Mouse (Mus musculus) forebrain, embryonic 11.5 days (tissue): ENCODE results near the gene Dab2ip. TPM values are rescaled to one million over a fixed set of nuclear protein-coding genes. Genes with fewer than 3 reads are reported as not detected.

Source experiments
- ATAC-seq: fragments of 200-750 bp; cut with Nextera tagmentation; replicated peaks from 2 replicates; pipeline ENCODE4 v1.8.0; 2017; ENCODE audit warnings: moderate TSS enrichment; ENCODE audit not compliant: low FRiP score
- DNase-seq: peaks from one replicate; pipeline ENCODE4 v3.0.0-alpha.2; 2017; ENCODE audit warnings: low spot score
- H3K27ac ChIP-seq: fragments of 300-500 bp; sonication (generic); 2 replicates; pipeline ENCODE4 v1.5.1; 2014; ENCODE audit warnings: low read depth, low read length
- H3K27me3 ChIP-seq: fragments of 300-500 bp; sonication (generic); 2 replicates; pipeline ENCODE4 v1.6.1; 2014; ENCODE audit warnings: mild to moderate bottlenecking, low read length, mixed read lengths; ENCODE audit not compliant: control insufficient read depth, insufficient read depth
- H3K36me3 ChIP-seq: fragments of 300-500 bp; sonication (generic); 2 replicates; pipeline ENCODE4 v1.6.1; 2014; ENCODE audit warnings: mild to moderate bottlenecking, low read length, moderate library complexity, mixed read lengths; ENCODE audit not compliant: control insufficient read depth, insufficient read depth
- H3K4me1 ChIP-seq: fragments of 300-500 bp; sonication (generic); replicated peaks from 2 replicates; pipeline ENCODE4 v1.6.1; 2014; ENCODE audit warnings: low read length, mixed read lengths; ENCODE audit not compliant: control insufficient read depth, insufficient read depth
- H3K4me2 ChIP-seq: fragments of 300-500 bp; sonication (generic); 2 replicates; pipeline ENCODE4 v1.6.1; 2014; ENCODE audit warnings: low read depth, mild to moderate bottlenecking, low read length, moderate library complexity, mixed read lengths; ENCODE audit not compliant: severe bottlenecking
- H3K4me3 ChIP-seq: fragments of 300-500 bp; sonication (generic); 2 replicates; pipeline ENCODE4 v1.5.1; 2014; ENCODE audit warnings: low read depth, low read length
- H3K9ac ChIP-seq: fragments of 300-500 bp; sonication (generic); 2 replicates; pipeline ENCODE4 v1.6.1; 2014; ENCODE audit warnings: low read length
- H3K9me3 ChIP-seq: fragments of 300-500 bp; sonication (generic); 2 replicates; pipeline ENCODE4 v1.6.1; 2016; ENCODE audit warnings: low read length, mixed read lengths; ENCODE audit not compliant: control insufficient read depth
- WGBS: fragments of 180-500 bp; shearing (Covaris S2); extraction: QIAGEN DNeasy Blood & Tissue Kit; methylation state at CpG from one replicate; pipeline ENCODE4 v1.1.7; 2014; 5-methylcytosine and 5-hydroxymethylcytosine counted together
- polyA plus RNA-seq: library from polyadenylated mRNA; unstranded; fragments of >200 nt; fragmentation: Nextera tagmentation; extraction: Ambion mirVana; gene quantifications from 2 replicates; pipeline ENCODE4 v1.2.1, GENCODE M21; 2014

The Dab2ip gene
- polyA plus RNA-seq, 1 experiment from 2014 or later = 51.5 TPM

DNA sequence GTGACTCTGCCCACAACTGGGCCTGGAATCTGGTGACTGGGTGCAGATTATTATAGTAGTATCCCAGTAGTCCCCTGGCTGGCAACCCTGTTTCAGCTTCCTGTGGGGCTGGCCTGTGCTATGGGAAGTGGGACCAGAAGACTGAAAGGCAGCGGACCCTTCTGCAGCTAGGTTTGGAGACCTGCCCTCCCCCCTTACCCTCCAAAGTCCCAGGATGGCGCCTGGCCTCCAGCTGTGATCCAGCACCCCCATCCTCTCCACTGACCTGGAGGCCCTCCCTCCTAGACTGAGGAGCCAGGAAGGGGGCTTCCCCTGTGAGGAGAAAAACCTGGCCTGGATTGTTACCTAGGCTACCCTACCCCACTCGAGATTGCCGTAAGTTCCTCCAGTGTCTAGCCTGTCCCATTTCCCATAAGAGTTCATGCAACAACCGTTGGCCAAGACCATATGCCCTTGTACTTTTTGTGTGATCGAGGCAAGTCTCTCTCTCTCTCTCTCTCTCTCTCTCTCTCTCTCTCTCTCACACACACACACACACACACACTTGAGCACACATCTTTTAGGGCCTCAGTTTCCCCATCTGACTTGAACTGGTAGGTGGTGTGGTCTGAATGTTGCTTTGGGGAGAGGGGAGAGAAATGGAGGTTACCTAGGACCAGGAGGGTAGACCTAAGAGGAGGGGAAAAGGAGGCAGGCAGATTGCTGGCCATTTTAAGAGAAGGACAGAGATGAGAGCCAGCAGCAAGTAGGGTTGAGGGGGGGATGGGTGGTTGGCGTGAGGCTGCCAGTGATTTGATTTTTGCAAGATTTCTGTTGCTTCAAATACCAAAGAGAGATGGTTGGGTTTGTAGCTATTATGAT, 62.5 kb downstream of the Dab2ip start:
- H3K9me3 ChIP-seq = no peaks in the 10 kb centered on the region
- H3K27ac ChIP-seq = no peak overlapping the region
- DNase-seq (peak; percentile 68), ATAC-seq (peak; percentile 62)
- H3K9ac ChIP-seq = no peak overlapping the region
- peaks cover 28% of the 10 kb centered on the region for H3K4me1 ChIP-seq
- 0 out of 2 replicates have a peak overlapping the region, but pooled peaks have one; percentile 12 for H3K4me3 ChIP-seq
- 18% methylated on average over 7 of the region's 7 CpGs for WGBS
- no peaks in the 10 kb centered on the region for H3K36me3 ChIP-seq
- H3K27me3 ChIP-seq = no peaks in the 10 kb centered on the region
- H3K4me2 ChIP-seq = peak overlapping the region; percentile 38

DNA sequence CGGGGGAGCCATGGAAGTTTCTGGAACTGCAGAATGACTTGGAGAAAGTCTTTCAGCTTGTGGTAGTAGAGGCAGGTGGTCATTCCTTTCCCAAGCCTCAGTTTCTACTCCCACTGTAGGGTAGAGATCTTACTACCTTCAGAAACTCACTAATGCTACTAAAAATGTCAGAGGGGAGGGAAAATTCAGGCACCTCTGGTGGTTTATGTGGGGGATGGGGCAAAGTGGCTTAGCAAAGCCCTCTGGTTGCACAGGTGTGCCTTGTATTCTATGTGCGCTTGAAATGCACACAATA, 63.1 kb downstream of the Dab2ip start:
- Histone ChIP-seq H3K4me3 (no peak overlapping the region), H3K4me2 (no peak overlapping the region), H3K4me1 (peaks cover 28% of the 10 kb centered on the region), H3K27ac (no peak overlapping the region), H3K9ac (no peak overlapping the region), H3K27me3 (no peaks in the 10 kb centered on the region), H3K36me3 (no peaks in the 10 kb centered on the region), H3K9me3 (no peaks in the 10 kb centered on the region)
- no peak for ATAC-seq
- 80% methylated on average over 2 of the region's 2 CpGs for WGBS
- no peak for DNase-seq

DNA sequence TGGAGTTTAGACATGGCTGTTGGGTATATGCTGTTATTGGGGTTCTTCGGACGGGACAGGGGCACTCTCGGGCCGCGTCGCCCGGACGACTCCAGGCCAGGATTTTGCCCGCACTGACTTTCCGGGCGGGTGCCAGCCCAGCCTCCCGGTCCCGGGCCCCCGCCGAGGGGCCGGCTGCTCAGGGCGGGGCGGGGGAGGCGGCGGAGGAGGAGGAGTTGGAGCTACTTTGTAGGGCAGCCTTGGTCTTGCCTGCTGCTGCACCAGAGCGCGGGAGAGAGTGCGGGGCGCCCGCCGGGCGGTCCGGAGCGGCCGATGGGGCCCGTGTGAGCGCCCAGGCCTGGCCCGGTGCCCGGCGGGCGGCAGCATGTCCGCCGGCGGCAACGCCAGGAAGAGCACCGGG, 63.7 kb downstream of the Dab2ip start:
- Histone ChIP-seq H3K36me3 (no peaks in the 10 kb centered on the region), H3K27me3 (no peaks in the 10 kb centered on the region), H3K4me3 (peak overlapping the region; percentile 72), H3K4me1 (peaks cover 28% of the 10 kb centered on the region), H3K9me3 (no peaks in the 10 kb centered on the region), H3K4me2 (peak overlapping the region; percentile 88), H3K27ac (no peak overlapping the region), H3K9ac (peak overlapping the region; percentile 90)
- 3% methylated on average over 37 of the region's 41 CpGs for WGBS
- DNase-seq (peak; percentile 91), ATAC-seq (peak; percentile 85)

DNA sequence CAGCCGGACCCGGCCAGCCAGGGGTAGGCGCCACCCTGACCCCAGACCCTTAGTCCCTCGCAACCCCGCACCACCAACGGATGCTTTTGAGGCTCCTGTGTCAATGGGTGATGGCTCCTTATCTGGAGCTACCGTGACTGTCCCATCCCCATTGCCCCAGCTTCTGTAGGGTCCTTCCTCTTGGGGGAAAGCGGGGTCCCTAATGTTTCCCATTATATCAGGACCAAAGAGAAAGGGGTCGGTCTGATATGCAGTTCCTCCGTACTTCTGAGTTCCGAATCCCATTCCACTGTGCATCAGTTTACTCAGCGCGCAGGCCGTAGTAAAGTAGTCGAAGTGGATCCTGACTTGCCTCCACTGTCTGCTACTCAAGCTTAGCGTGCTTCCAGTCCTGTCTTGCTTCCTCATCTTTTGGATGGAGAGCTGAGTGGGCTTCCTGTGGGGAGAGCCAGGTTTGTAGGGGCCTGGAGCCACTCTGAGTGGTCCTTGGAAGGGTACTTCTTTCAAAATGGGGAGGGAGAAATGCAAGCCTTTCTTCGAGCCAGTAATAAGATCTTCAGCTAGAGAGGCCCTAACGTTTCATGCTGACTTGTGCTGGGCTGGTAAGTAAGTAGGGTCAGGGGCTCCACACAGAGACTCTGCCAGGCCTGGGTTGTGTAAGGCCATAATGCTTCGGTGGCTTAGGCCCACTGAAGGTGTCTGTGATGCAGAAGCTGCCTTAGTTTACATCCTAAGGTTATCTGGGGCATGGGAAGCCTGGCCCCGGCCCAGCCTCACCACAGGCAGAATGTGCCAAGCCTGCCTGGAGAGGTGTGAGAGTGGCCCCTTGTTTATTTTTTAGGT, 64.4 kb downstream of the Dab2ip start:
- DNase-seq (no peak), ATAC-seq (no peak)
- Histone ChIP-seq H3K4me1 (peaks cover 28% of the 10 kb centered on the region), H3K36me3 (no peaks in the 10 kb centered on the region), H3K9me3 (no peaks in the 10 kb centered on the region), H3K27me3 (no peaks in the 10 kb centered on the region), H3K4me2 (peak overlapping the region; percentile 88), H3K9ac (peak overlapping the region; percentile 90), H3K27ac (peak overlapping the region; percentile 18; the same call in 1 of the 2 replicates), H3K4me3 (peak overlapping the region; percentile 72)
- WGBS = 5% methylated on average over 20 of the region's 20 CpGs

DNA sequence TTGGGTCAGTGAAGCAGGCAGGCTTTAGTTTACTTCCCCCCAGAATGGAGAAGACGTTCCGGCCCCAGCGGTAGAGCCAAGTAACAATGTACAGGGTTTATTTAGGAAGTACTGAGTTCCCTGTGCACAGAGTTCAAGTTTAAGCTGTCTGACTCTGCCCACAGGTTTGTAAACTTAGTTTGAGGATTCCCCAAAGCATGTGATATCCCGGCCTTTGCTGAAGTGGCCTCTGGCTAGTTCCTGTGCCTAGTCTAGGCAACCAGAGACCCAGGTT, 65.0 kb downstream of the Dab2ip start:
- Histone ChIP-seq H3K9ac (peak overlapping the region; percentile 90), H3K4me1 (peaks cover 28% of the 10 kb centered on the region), H3K36me3 (no peaks in the 10 kb centered on the region), H3K4me3 (peak overlapping the region; percentile 72), H3K9me3 (no peaks in the 10 kb centered on the region), H3K4me2 (peak overlapping the region; percentile 88), H3K27me3 (no peaks in the 10 kb centered on the region), H3K27ac (no peak overlapping the region)
- DNase-seq = no peak
- ATAC-seq = no peak
- 40% methylated on average over 4 of the region's 4 CpGs for WGBS

DNA sequence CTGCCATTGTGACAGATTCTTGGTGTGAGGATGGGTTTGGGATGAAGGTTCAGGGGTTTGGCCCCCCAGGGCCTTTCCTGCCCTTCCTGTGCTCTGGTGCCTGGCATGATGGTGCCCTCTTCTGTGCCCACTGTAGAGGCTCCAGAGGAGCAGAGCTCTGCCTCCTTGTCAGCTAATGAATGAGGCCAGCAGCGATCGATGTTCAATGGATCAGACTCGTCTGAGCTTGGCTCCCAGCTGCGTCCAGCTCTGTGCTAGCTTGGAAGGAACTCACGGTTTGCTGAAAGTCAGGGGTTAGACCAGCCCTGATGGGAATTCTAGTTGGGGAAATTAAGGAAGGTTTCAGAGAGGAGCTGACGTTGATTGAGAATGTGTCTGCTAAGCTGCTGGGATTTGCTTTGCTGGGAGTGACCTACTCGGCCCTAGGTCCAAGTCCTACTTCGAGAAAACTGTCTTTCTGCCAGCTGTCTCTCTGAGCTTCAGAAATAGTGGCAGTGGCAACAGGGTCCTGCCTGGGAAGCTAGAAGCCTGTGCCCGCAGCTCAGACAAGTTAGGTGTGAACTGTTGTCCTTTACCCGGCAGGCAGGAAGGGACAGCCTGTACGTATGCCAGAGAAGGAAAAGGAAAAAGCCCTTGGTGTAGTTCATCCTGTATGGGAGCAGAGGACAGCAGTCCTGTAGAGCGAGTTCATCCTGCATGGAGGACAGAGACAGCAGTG, 65.5 kb downstream of the Dab2ip start:
- no peak for DNase-seq
- H3K9ac ChIP-seq = peak overlapping the region; percentile 90
- no peaks in the 10 kb centered on the region for H3K36me3 ChIP-seq
- WGBS = 49% methylated on average over 12 of the region's 12 CpGs
- peak overlapping the region; percentile 88 for H3K4me2 ChIP-seq
- no peaks in the 10 kb centered on the region for H3K9me3 ChIP-seq
- no peaks in the 10 kb centered on the region for H3K27me3 ChIP-seq
- H3K4me3 ChIP-seq = peak overlapping the region; percentile 72; the same call in 1 of the 2 replicates
- peaks cover 28% of the 10 kb centered on the region for H3K4me1 ChIP-seq
- H3K27ac ChIP-seq = no peak overlapping the region
- ATAC-seq = no peak

DNA sequence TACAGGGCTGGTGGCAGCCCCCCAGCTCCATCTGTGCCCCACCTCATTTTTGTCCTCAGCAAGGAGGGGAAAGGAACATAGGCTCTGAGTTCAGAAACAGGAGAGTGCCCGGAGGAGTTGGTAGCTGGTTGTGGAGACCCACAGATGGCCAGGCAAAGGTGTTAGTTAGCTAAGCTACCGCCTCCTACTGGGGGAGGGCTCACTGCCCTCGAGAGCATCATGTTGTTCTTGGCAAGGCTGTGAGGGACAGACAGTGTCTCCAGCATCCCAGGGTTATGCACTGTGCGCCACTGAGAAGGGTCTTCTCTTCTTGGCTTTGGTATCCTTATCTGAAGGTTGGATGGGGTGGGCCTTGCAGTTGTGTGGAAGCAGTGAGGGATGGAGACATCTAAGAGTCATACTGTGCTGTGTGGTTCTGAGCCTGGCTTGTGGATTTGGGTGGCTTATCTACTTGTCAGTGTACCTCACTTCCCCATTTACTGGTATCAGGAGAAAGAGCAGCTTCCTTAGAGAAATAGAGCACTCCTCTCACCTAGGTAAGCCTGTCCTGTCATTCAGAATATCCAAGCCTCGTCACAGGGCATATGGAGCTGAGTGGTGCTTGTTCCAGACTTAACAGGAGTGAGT, 66.4 kb downstream of the Dab2ip start:
- no peaks in the 10 kb centered on the region for H3K36me3 ChIP-seq
- H3K4me3 ChIP-seq = no peak overlapping the region
- H3K9me3 ChIP-seq = no peaks in the 10 kb centered on the region
- DNase-seq (no peak), ATAC-seq (no peak)
- no peaks in the 10 kb centered on the region for H3K27me3 ChIP-seq
- H3K27ac ChIP-seq = no peak overlapping the region
- H3K9ac ChIP-seq = no peak overlapping the region
- peaks cover 28% of the 10 kb centered on the region for H3K4me1 ChIP-seq
- no peak overlapping the region for H3K4me2 ChIP-seq
- WGBS = 72% methylated on average over 5 of the region's 5 CpGs

DNA sequence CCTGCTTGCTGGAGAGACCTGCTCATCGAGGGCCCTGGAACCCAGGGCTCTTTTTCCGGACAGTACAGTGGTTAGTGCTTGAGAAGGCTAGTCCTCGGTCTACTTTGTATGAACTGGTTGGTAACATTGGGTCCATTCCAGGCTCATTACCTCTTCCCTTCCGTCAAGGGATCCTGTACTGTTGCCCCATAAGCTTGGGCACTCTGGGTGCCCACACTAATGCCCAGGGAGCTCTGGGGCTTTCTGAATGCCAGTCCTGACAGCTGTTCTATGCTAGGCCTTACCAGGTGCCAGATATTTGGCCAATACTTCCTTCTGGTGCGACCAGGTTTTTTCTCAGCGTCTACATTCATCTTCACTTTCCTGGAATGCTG, 66.9 kb downstream of the Dab2ip start:
- WGBS = 93% methylated on average over 6 of the region's 6 CpGs
- Histone ChIP-seq H3K36me3 (no peaks in the 10 kb centered on the region), H3K4me1 (peaks cover 26% of the 10 kb centered on the region)

More for the DNA sequence above, 66.9 kb downstream of the Dab2ip start:
- no peak for ATAC-seq
- no peaks in the 10 kb centered on the region for H3K27me3 ChIP-seq
- no peak overlapping the region for H3K27ac ChIP-seq
- H3K9ac ChIP-seq = no peak overlapping the region
- DNase-seq = no peak
- H3K4me2 ChIP-seq = no peak overlapping the region
- H3K9me3 ChIP-seq = no peaks in the 10 kb centered on the region
- H3K4me3 ChIP-seq = no peak overlapping the region
